Mouse (Mus musculus) left cerebral cortex, adult 8-10 months (tissue): ENCODE data around the gene Gm21903. TPM values are rescaled to one million over a fixed set of nuclear protein-coding genes. Genes with fewer than 3 reads are reported as not detected.
"Not testable (repeated sequence)": the region's sequence is repeated elsewhere in the genome, so short reads cannot be mapped to it uniquely, and the experiment has no call there.

Experiments
- DNase-seq, 2 experiments: peaks; one replicate each; pipeline ENCODE4 v3.0.0; 2022; ENCODE audit warnings: low spot score in 2 of 2
- total RNA-seq, 4 experiments: library from RNA; stranded (reverse); gene quantifications; 2 replicates each; pipeline ENCODE4 v1.2.4; 2022

The Gm21903 gene
- total RNA-seq: not detected

- no peak for DNase-seq
Measured at GRCm38 (mm10) chr17:39043241-39043640, at the start of gene Gm21903. TSS of gene Gm21903 (minus strand) at chr17:39043341.

GRCm38 (mm10) chr17:39076937-39077336 lies 33.8 kb upstream of the Gm21903 start, which contains the start of gene Esp23:
TSS of gene Esp23 (minus strand) at chr17:39077037.
- DNase-seq: no peak

GRCm38 (mm10) chr17:39063641-39064040 lies 20.5 kb upstream of the Gm21903 start:
- no peak for DNase-seq

- not testable (repeated sequence) for DNase-seq
Measured at GRCm38 (mm10) chr17:39036395-39036794, 6.7 kb downstream of the Gm21903 start, which contains the start of gene Esp24. TSS of gene Esp24 (plus strand) at chr17:39036695.

GRCm38 (mm10) chr17:39017184-39017583 lies 26.0 kb downstream of the Gm21903 start:
- DNase-seq: no peak

GRCm38 (mm10) chr17:39010675-39011638 lies 32.2 kb downstream of the Gm21903 start:
- DNase-seq: no peak

GRCm38 (mm10) chr17:39009846-39010245 lies 33.3 kb downstream of the Gm21903 start:
- no peak for DNase-seq

Other genes with a start within 250 kb of the Gm21903 start
- not detected for gene Esp24, start 6.6 kb downstream of the Gm21903 start, total RNA-seq
- gene Esp23, start 33.7 kb upstream of the Gm21903 start, total RNA-seq: not detected
- not detected for gene Esp22, start 52.0 kb upstream of the Gm21903 start, total RNA-seq